Mouse (Mus musculus) limb, embryonic 14.5 days (tissue): ENCODE measurements around the gene Olfr1200. TPM values are rescaled to one million over a fixed set of nuclear protein-coding genes. Genes with fewer than 3 reads are reported as not detected.

Experiments used
- ATAC-seq: fragments of 200-750 bp; cut with Nextera tagmentation; 2 replicates; pipeline ENCODE4 v1.8.0; 2017; ENCODE audit warnings: low read depth, moderate number of reproducible peaks, moderate TSS enrichment; ENCODE audit not compliant: low FRiP score
- DNase-seq: peaks from one replicate; pipeline ENCODE4 v3.0.0-alpha.2; 2015; ENCODE audit warnings: low spot score
- H3K27ac ChIP-seq: fragments of 300-500 bp; sonication (generic); replicated peaks from 2 replicates; pipeline ENCODE4 v1.5.1; 2014; ENCODE audit warnings: low read depth, mild to moderate bottlenecking, low read length, moderate library complexity, mixed read lengths
- H3K27me3 ChIP-seq: fragments of 300-500 bp; sonication (generic); 2 replicates; pipeline ENCODE4 v1.6.1; 2014; ENCODE audit warnings: low read length, mixed read lengths; ENCODE audit not compliant: control insufficient read depth, insufficient read depth
- H3K36me3 ChIP-seq: fragments of 300-500 bp; sonication (generic); 2 replicates; pipeline ENCODE4 v1.6.1; 2014; ENCODE audit warnings: mild to moderate bottlenecking, low read length, moderate library complexity, mixed read lengths; ENCODE audit not compliant: control insufficient read depth, insufficient read depth
- H3K4me1 ChIP-seq: fragments of 300-500 bp; sonication (generic); 2 replicates; pipeline ENCODE4 v1.6.1; 2014; ENCODE audit warnings: antibody characterized with exemption, low read length, mixed read lengths; ENCODE audit not compliant: control insufficient read depth, insufficient read depth
- H3K4me2 ChIP-seq: fragments of 300-500 bp; sonication (generic); replicated peaks from 2 replicates; pipeline ENCODE4 v1.6.1; 2014; ENCODE audit warnings: low read depth, mild to moderate bottlenecking, low read length, moderate library complexity; ENCODE audit not compliant: severe bottlenecking
- H3K4me3 ChIP-seq: fragments of 300-500 bp; sonication (generic); replicated peaks from 2 replicates; pipeline ENCODE4 v1.5.1; 2014; ENCODE audit warnings: low read length
- H3K9ac ChIP-seq: fragments of 300-500 bp; sonication (generic); 2 replicates; pipeline ENCODE4 v1.6.1; 2014; ENCODE audit warnings: mild to moderate bottlenecking, low read depth, low read length, moderate library complexity; ENCODE audit not compliant: severe bottlenecking
- H3K9me3 ChIP-seq: fragments of 300-500 bp; sonication (generic); 2 replicates; pipeline ENCODE4 v1.6.1; 2016; ENCODE audit warnings: low read length; ENCODE audit not compliant: control insufficient read depth
- POLR2A ChIP-seq: fragments of 200-500 bp; IDR thresholded peaks from 2 replicates; pipeline ENCODE4 v1.8.0; 2012; ENCODE audit warnings: inconsistent platforms, mild to moderate bottlenecking, moderate library complexity, borderline replicate concordance; ENCODE audit not compliant: insufficient read depth, insufficient read length; ENCODE audit errors: extremely low read depth
- WGBS: fragments of 180-500 bp; shearing (Covaris S2); extraction: QIAGEN DNeasy Blood & Tissue Kit; methylation state at CpG from one replicate; pipeline ENCODE4 v1.1.7; 2014; 5-methylcytosine and 5-hydroxymethylcytosine counted together
- polyA plus RNA-seq, 2 experiments: library from polyadenylated mRNA; depleted of rRNA in 1 of 2; stranded (reverse) in 1 of 2; unstranded in 1 of 2; fragments of >200 nt; fragmentation: Nextera tagmentation in 1 of 2; extraction: Ambion mirVana in 1 of 2; gene quantifications; 2 replicates each; pipeline versions ENCODE4 v1.2.1 to v1.2.3; 2012 to 2014

Gene Olfr1200
- polyA plus RNA-seq (2012; rRNA removed) (not detected in 2 replicates), polyA plus RNA-seq (2014; fragmentation: Nextera tagmentation; extraction: Ambion mirVana) (not detected in 2 replicates)

- DNase-seq, result no peak
- Histone ChIP-seq H3K36me3 (no peaks in the 10 kb centered on the region), H3K27ac (no peak within 1 kb of the TSS), H3K4me3 (no peak within 1 kb of the TSS), H3K4me1 (no peaks in the 10 kb centered on the region), H3K27me3 (no peaks in the 10 kb centered on the region), H3K9ac (no peak within 1 kb of the TSS), H3K4me2 (no peak within 1 kb of the TSS), H3K9me3 (no peaks in the 10 kb centered on the region)
- no peak for TF ChIP-seq POLR2A
- no peak for ATAC-seq
- 81% methylated on average over 2 of the region's 2 CpGs for WGBS
These were observed at the start of gene Olfr1200 for GRCm38 (mm10) chr2:88770388-88770787. TSS of gene Olfr1200 (minus strand) at chr2:88770488.

GRCm38 (mm10) chr2:88814196-88814595, 43.9 kb upstream of the Olfr1200 start, which contains the start of gene Olfr1202:
TSS of gene Olfr1202 (plus strand) at chr2:88814496.
- ATAC-seq (no peak), DNase-seq (no peak)
- H3K4me1 ChIP-seq, result no peaks in the 10 kb centered on the region
- no peaks in the 10 kb centered on the region for H3K9me3 ChIP-seq
- no peaks in the 10 kb centered on the region for H3K27me3 ChIP-seq
- no peak within 1 kb of the TSS for H3K4me2 ChIP-seq
- no peak for TF ChIP-seq POLR2A
- no peaks in the 10 kb centered on the region for H3K36me3 ChIP-seq
- no peak within 1 kb of the TSS for H3K9ac ChIP-seq
- H3K4me3 ChIP-seq, result no peak within 1 kb of the TSS
- H3K27ac ChIP-seq, result no peak within 1 kb of the TSS
- WGBS, result 72% methylated on average over 1 of the region's 1 CpGs

GRCm38 (mm10) chr2:88792736-88793135, 22.4 kb upstream of the Olfr1200 start, which contains the start of gene Olfr1201:
TSS of gene Olfr1201 (plus strand) at chr2:88793036.
- no peak for DNase-seq
- no peak within 1 kb of the TSS for H3K4me2 ChIP-seq
- no peak within 1 kb of the TSS for H3K9ac ChIP-seq
- TF ChIP-seq POLR2A, result no peak
- no peak within 1 kb of the TSS for H3K4me3 ChIP-seq
- ATAC-seq, result no peak
- H3K36me3 ChIP-seq, result no peaks in the 10 kb centered on the region
- H3K4me1 ChIP-seq, result no peaks in the 10 kb centered on the region
- no peaks in the 10 kb centered on the region for H3K27me3 ChIP-seq
- no peak within 1 kb of the TSS for H3K27ac ChIP-seq
- WGBS, result 88% methylated on average over 6 of the region's 6 CpGs
- no peaks in the 10 kb centered on the region for H3K9me3 ChIP-seq

- no peak for TF ChIP-seq POLR2A
These were observed 9.9 kb downstream of the Olfr1200 start, which contains the start of gene Olfr1199 for GRCm38 (mm10) chr2:88760369-88760768. TSS of gene Olfr1199 (minus strand) at chr2:88760469.

GRCm38 (mm10) chr2:88751270-88751669, 19.0 kb downstream of the Olfr1200 start, which contains the start of gene Olfr1198:
TSS of gene Olfr1198 (minus strand) at chr2:88751370.
- Histone ChIP-seq H3K4me2 (no peak within 1 kb of the TSS), H3K36me3 (no peaks in the 10 kb centered on the region), H3K9ac (no peak within 1 kb of the TSS), H3K27ac (no peak within 1 kb of the TSS), H3K9me3 (no peaks in the 10 kb centered on the region), H3K4me3 (no peak within 1 kb of the TSS), H3K27me3 (no peaks in the 10 kb centered on the region), H3K4me1 (no peaks in the 10 kb centered on the region)
- DNase-seq (no peak), ATAC-seq (no peak)
- WGBS, result 93% methylated on average over 2 of the region's 2 CpGs
- no peak for TF ChIP-seq POLR2A

More at GRCm38 (mm10) chr2:88760369-88760768, 9.9 kb downstream of the Olfr1200 start, which contains the start of gene Olfr1199:
- Histone ChIP-seq H3K27ac (no peak within 1 kb of the TSS), H3K4me3 (no peak within 1 kb of the TSS), H3K4me2 (no peak within 1 kb of the TSS), H3K9ac (no peak within 1 kb of the TSS), H3K4me1 (no peaks in the 10 kb centered on the region), H3K9me3 (no peaks in the 10 kb centered on the region), H3K36me3 (no peaks in the 10 kb centered on the region), H3K27me3 (no peaks in the 10 kb centered on the region)
- ATAC-seq (no peak), DNase-seq (no peak)
- WGBS, result 95% methylated on average over 2 of the region's 2 CpGs
